Mouse (Mus musculus) thymus, adult 2 months (tissue): ENCODE data around the gene Dhx9.

Experiments used
- CTCF ChIP-seq: fragments of 200-500 bp; IDR thresholded peaks from 2 replicates; pipeline ENCODE4 v1.5.1; 2012; ENCODE audit warnings: mild to moderate bottlenecking, control low read depth, low read length, moderate library complexity, borderline replicate concordance; ENCODE audit not compliant: control insufficient read depth, poor library complexity, insufficient read depth; ENCODE audit errors: extremely low read depth
- POLR2A ChIP-seq: fragments of 200-500 bp; IDR thresholded peaks from 2 replicates; pipeline ENCODE4 v1.6.1; 2012; ENCODE audit warnings: mild to moderate bottlenecking, low read length, control low read depth, moderate library complexity; ENCODE audit not compliant: control insufficient read depth, poor library complexity, insufficient read depth; ENCODE audit errors: extremely low read depth

DNA sequence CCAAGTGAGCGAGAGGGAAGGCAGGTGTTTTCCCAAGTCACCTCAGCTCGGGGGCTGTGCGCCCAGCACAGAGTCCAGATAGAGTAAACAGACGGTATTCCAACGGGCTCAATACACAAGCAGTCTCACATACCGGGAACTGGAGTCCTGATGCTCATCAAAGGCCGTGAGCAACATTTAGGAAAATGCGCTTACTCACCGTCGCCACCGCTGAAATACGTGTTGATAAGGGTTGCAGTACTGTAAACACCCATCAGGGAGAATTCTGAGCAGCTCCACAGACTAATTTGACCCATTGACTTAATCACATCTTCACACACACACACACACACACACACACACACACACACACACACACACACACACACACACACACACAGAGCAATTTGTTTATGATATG lies 63.2 kb downstream of the Dhx9 start:
- no peak for TF ChIP-seq CTCF
- no peak for TF ChIP-seq POLR2A
